Mouse (Mus musculus): ENCODE measurements at regions not wholly inside any gene's neighbourhood (a gene's known extent, or its start where the extent isn't known, plus 50 kb on each side); places are given as distances from the start of the nearest gene placed in this dataset.

GRCm38 (mm10) chr9:46443191-46444095 is 123.7 kb upstream of the 4931429L15Rik start:
- no peak for DNase-seq

- no peak for DNase-seq
These were observed 123.0 kb upstream of the 4931429L15Rik start for GRCm38 (mm10) chr9:46442739-46443181.

- DNase-seq = no peak
These were observed 120.4 kb upstream of the 4931429L15Rik start for GRCm38 (mm10) chr9:46440226-46440625.

- DNase-seq = no peak
These were observed 114.9 kb upstream of the 4931429L15Rik start for GRCm38 (mm10) chr9:46434700-46435099.

- no peak for DNase-seq
These were observed 113.9 kb upstream of the 4931429L15Rik start for GRCm38 (mm10) chr9:46433716-46434115.

GRCm38 (mm10) chr9:46431053-46431452 is 111.3 kb upstream of the 4931429L15Rik start:
- DNase-seq = no peak

GRCm38 (mm10) chr9:46423184-46423967 is 103.6 kb upstream of the 4931429L15Rik start:
- DNase-seq = no peak

GRCm38 (mm10) chr9:46421688-46422274 is 102.0 kb upstream of the 4931429L15Rik start:
- DNase-seq = no peak

GRCm38 (mm10) chr9:46411686-46412085 is 91.9 kb upstream of the 4931429L15Rik start:
- no peak for DNase-seq

- no peak for DNase-seq
These were observed 89.0 kb upstream of the 4931429L15Rik start for GRCm38 (mm10) chr9:46408776-46409175.

GRCm38 (mm10) chr9:46406606-46407005 is 86.8 kb upstream of the 4931429L15Rik start:
- no peak for DNase-seq

GRCm38 (mm10) chr9:46396591-46396990 is 76.8 kb upstream of the 4931429L15Rik start:
- DNase-seq = peak; percentile 12

- DNase-seq = no peak
These were observed 75.5 kb upstream of the 4931429L15Rik start for GRCm38 (mm10) chr9:46395156-46395765.

- DNase-seq = no peak
These were observed 74.5 kb upstream of the 4931429L15Rik start for GRCm38 (mm10) chr9:46394239-46394638.

GRCm38 (mm10) chr9:46392641-46393321 is 73.0 kb upstream of the 4931429L15Rik start:
- DNase-seq = peak; percentile 47

GRCm38 (mm10) chr9:46389741-46390140 is 70.0 kb upstream of the 4931429L15Rik start:
- peak; percentile 28 for DNase-seq

- no peak for DNase-seq
These were observed 69.2 kb upstream of the 4931429L15Rik start for GRCm38 (mm10) chr9:46388677-46389676.

GRCm38 (mm10) chr9:46386333-46386732 is 66.5 kb upstream of the 4931429L15Rik start:
- no peak for DNase-seq

- DNase-seq = no peak
These were observed 61.6 kb upstream of the 4931429L15Rik start for GRCm38 (mm10) chr9:46381342-46381741.

GRCm38 (mm10) chr9:46379453-46379852 is 59.7 kb upstream of the 4931429L15Rik start:
- no peak for DNase-seq

- DNase-seq = no peak
These were observed 58.6 kb upstream of the 4931429L15Rik start for GRCm38 (mm10) chr9:46378339-46378738.
